Mouse (Mus musculus) C3H10T1/2 (cell line): Measurements from ENCODE around the gene Ncbp2. TPM values are rescaled to one million over a fixed set of nuclear protein-coding genes. Genes with fewer than 3 reads are reported as not detected.

ENCODE experiments used
- polyA plus RNA-seq, 2 experiments: library from polyadenylated mRNA; unstranded; fragments of >200 nt; fragmentation: generic; extraction: Trizol; gene quantifications; one replicate each; pipeline ENCODE4 v1.2.1; 2012; ENCODE audit warnings: missing spikeins in 2 of 2

Gene Ncbp2
- 10 to 100 TPM in 1 of 2 experiments, 1 to 10 TPM in 1; 8.7 to 30.5 TPM for polyA plus RNA-seq

GRCm38 (mm10) chr16:31948345-31948774, at the start of gene Ncbp2, which contains the start of gene 0610012G03Rik:
TSS of gene Ncbp2 (plus strand) at chr16:31948513.
TSS of gene 0610012G03Rik (minus strand) at chr16:31948494.

GRCm38 (mm10) chr16:31933751-31934549, 14.4 kb upstream of the Ncbp2 start, which contains the start of gene Pigz:
TSS of gene Pigz (plus strand) at chr16:31933851.

GRCm38 (mm10) chr16:32002509-32003477, 54.5 kb downstream of the Ncbp2 start, which contains the start of gene Senp5:
TSS of gene Senp5 (minus strand) at chr16:32003287.

Other genes with a start within 250 kb of the Ncbp2 start
- gene Meltf, start 69.7 kb upstream of the Ncbp2 start, polyA plus RNA-seq = under 1 TPM; 0.02 to 0.42 TPM
- gene Pigz, start 14.7 kb upstream of the Ncbp2 start, polyA plus RNA-seq = under 1 TPM; 0.01 to 0.09 TPM
- 10 to 100 TPM; 66.5 to 82.2 TPM for gene 0610012G03Rik, start within 50 bp of the Ncbp2 start, polyA plus RNA-seq
- gene Senp5, start 54.8 kb downstream of the Ncbp2 start, polyA plus RNA-seq = 1 to 10 TPM in 1 of 2 experiments, under 1 TPM in 1; 0.48 to 4.4 TPM
- gene Pak2, start 130.8 kb downstream of the Ncbp2 start, polyA plus RNA-seq = 10 to 100 TPM in 1 of 2 experiments, 1 to 10 TPM in 1; 1.7 to 11.9 TPM
- 10 to 100 TPM; 12.1 to 35.1 TPM for gene Pigx, start 151.2 kb downstream of the Ncbp2 start, polyA plus RNA-seq
- 10 to 100 TPM in 1 of 2 experiments, 1 to 10 TPM in 1; 1.7 to 13.2 TPM for gene Cep19, start 151.3 kb downstream of the Ncbp2 start, polyA plus RNA-seq
- gene Nrros, start 217.1 kb downstream of the Ncbp2 start, polyA plus RNA-seq = not detected
- gene Bex6, start 231.3 kb downstream of the Ncbp2 start, polyA plus RNA-seq = not detected